In the genomic region with DNA sequence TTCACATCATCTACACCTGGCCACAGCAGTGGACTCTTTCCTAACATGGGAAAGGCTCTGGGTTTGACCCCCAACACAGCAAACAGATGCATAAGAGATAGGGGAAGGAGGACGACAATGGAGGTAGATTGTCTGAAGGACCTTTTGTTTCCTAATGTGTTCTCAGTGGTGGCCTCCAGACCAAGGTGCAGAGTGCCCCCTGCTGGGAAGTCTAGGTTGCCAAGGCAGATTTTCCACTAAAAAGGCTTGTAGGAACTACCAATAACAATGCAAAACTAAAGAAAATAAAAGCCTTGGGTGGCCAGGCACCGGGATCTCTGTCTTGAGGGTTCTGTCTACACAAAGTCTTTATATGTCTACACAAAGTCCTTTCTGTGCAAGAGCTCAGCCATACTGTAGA, we compare ENCODE assay signal across 9 mouse cellular contexts. TPM values are rescaled to one million over a fixed set of nuclear protein-coding genes. Genes with fewer than 3 reads are reported as not detected.
DNase-seq lines count a peak whose midpoint lies in the region; ATAC-seq and TF ChIP-seq lines count a peak whose summit lies in the region.
"Had no signal": no experiment of that assay in that cellular context is flagged by ENCODE, and none has a peak within 500 bp of the region (broad histone marks: within the 10 kb centered on the region; RNA-seq: fewer than 3 reads in every experiment).

No protein-coding gene starts in this region.

- H3K36me3 ChIP-seq in liver, adult 2 months (ENCODE audit: control insufficient read depth, insufficient read depth, low read length), result peaks cover 18% of the 10 kb centered on the region; the same call in 1 of the 2 replicates
- peaks cover 21% of the 10 kb centered on the region; the same call in 1 of the 2 replicates for H3K36me3 ChIP-seq in liver, embryonic 12.5 days

- no peaks in the 10 kb centered on the region for H3K27me3 ChIP-seq in liver, adult 2 months (ENCODE audit: control insufficient read depth, insufficient read depth, low read length)
- H3K27me3 ChIP-seq in liver, embryonic 12.5 days (replicated peaks), result no peaks in the 10 kb centered on the region
- H3K27me3 ChIP-seq: stomach, embryonic 15.5 days had no signal

- peak; percentile 61 to 76 for DNase-seq in cerebellum, postnatal 14 days
- no peak for DNase-seq in cerebellum, adult 9-10 months
- no peak for DNase-seq in liver, adult 2 months (ENCODE audit: extremely low read depth, low read depth, low spot score)
- peak; percentile 22 to 75 for DNase-seq in kidney, postnatal 36 days
- DNase-seq in urinary bladder, postnatal 36 days (ENCODE audit: low spot score in 2 of 2), result no peak

- WGBS in liver, adult 2 months, result 34% methylated on average over 2 of the region's 2 CpGs
- WGBS in liver, embryonic 12.5 days (ENCODE audit: insufficient replicate concordance), result 34% methylated on average over 2 of the region's 2 CpGs

- H3K4me1 ChIP-seq in liver, adult 2 months (ENCODE audit: control insufficient read depth, insufficient read depth, low read length), result no peaks in the 10 kb centered on the region
- no peaks in the 10 kb centered on the region for H3K4me1 ChIP-seq in liver, embryonic 12.5 days
- no peaks in the 10 kb centered on the region for H3K4me1 ChIP-seq in bone marrow macrophage, adult 2 months (ENCODE audit: control insufficient read depth, insufficient read depth, low read length)
- H3K4me1 ChIP-seq: stomach, embryonic 15.5 days had no signal

- ATAC-seq in liver, embryonic 12.5 days, result no peak
- peak; percentile 56 for ATAC-seq in megakaryocyte progenitor cell, adult 5-6 weeks (replicated peaks; ENCODE audit: poor library complexity)

- H3K4me2 ChIP-seq in liver, embryonic 12.5 days, result no peak overlapping the region
- H3K4me2 ChIP-seq: stomach, embryonic 15.5 days had no signal

- H3K9ac ChIP-seq in liver, adult 2 months (ENCODE audit: low read depth, low read length), result no peak overlapping the region
- no peak overlapping the region for H3K9ac ChIP-seq in liver, embryonic 12.5 days
- H3K9ac ChIP-seq: stomach, embryonic 15.5 days had no signal

- no peak overlapping the region for H3K4me3 ChIP-seq in liver, adult 2 months (ENCODE audit: insufficient read depth, low read depth, low read length)
- H3K4me3 ChIP-seq in liver, embryonic 12.5 days, result no peak overlapping the region
- H3K4me3 ChIP-seq in bone marrow macrophage, adult 2 months (ENCODE audit: insufficient read depth, low read length), result no peak overlapping the region
- H3K4me3 ChIP-seq: stomach, embryonic 15.5 days had no signal

- no peak for TF ChIP-seq POLR2A in liver, adult 2 months (IDR thresholded peaks at IDR 0.05; ENCODE audit: extremely low read depth, insufficient read depth, low read length)
- TF ChIP-seq POLR2A in bone marrow macrophage, adult 2 months (IDR thresholded peaks at IDR 0.05; ENCODE audit: borderline replicate concordance, low read depth, low read length), result no peak

- H3K27ac ChIP-seq in liver, adult 2 months (replicated peaks; ENCODE audit: insufficient read depth, low read depth, low read length), result no peak overlapping the region
- H3K27ac ChIP-seq in liver, embryonic 12.5 days, result no peak overlapping the region
- no peak overlapping the region for H3K27ac ChIP-seq in bone marrow macrophage, adult 2 months (ENCODE audit: insufficient read depth, low read depth, low read length)
- H3K27ac ChIP-seq: stomach, embryonic 15.5 days had no signal

- TF ChIP-seq CTCF in liver, adult 2 months (IDR thresholded peaks at IDR 0.05; ENCODE audit: low read depth, low read length), result peak; percentile 52
- TF ChIP-seq CTCF in bone marrow macrophage, adult 2 months (IDR thresholded peaks at IDR 0.05; ENCODE audit: low read depth, low read length), result peak; percentile 43; the same call in 1 of the 2 replicates

- no peaks in the 10 kb centered on the region for H3K79me2 ChIP-seq in liver, adult 2 months (ENCODE audit: control insufficient read depth, insufficient read depth, low read length)

- H3K9me3 ChIP-seq in liver, embryonic 12.5 days (replicated peaks), result no peaks in the 10 kb centered on the region
- H3K9me3 ChIP-seq: stomach, embryonic 15.5 days had no signal

RNA-seq across cellular contexts. Expression of gene Ice1, which starts 54.9 kb away (rescaled TPM):
- 12.2 and 14.5 TPM in 2 replicates for total RNA-seq in liver, adult 2 months (2014; rRNA removed)
- 5.9 and 8.5 TPM in 2 replicates for polyA plus RNA-seq in liver, adult 2 months (2012; rRNA removed)
- polyA plus RNA-seq in liver, embryonic 12.5 days (2016; fragmentation: Nextera tagmentation; extraction: Ambion mirVana), result 9.7 and 10.3 TPM in 2 replicates
- polyA plus RNA-seq in bone marrow macrophage, adult 2 months (2012; ENCODE audit: insufficient read depth, insufficient read length, missing spikeins), result 19.8 and 22.7 TPM in 2 replicates
- total RNA-seq in megakaryocyte progenitor cell, adult 5-6 weeks (2015), result 30.7 and 30.9 TPM in 2 replicates
- 17.7 and 19.7 TPM in 2 replicates for total RNA-seq in megakaryocyte progenitor cell, adult 5-6 weeks (2017)

Comparison
In these comparisons a context has a peak if more than half of its experiments do, and no peak if none do; other contexts are left out.
1. DNase-seq: peak in cerebellum, postnatal 14 days (2 of 2) and kidney, postnatal 36 days (2 of 2); none in cerebellum, adult 9-10 months (single experiment), liver, adult 2 months (single experiment) and urinary bladder, postnatal 36 days (0 of 2).